Mouse (Mus musculus) olfactory bulb, adult 2 months (tissue): ENCODE results near the gene Khdrbs2.

Source experiments
- CTCF ChIP-seq: fragments of 200-500 bp; IDR thresholded peaks from 2 replicates; pipeline ENCODE4 v1.5.1; 2012; ENCODE audit warnings: low read depth, mild to moderate bottlenecking, low read length, moderate library complexity; ENCODE audit not compliant: insufficient read depth
- POLR2A ChIP-seq: fragments of 200-500 bp; IDR thresholded peaks from 2 replicates; pipeline ENCODE4 v1.6.1; 2012; ENCODE audit warnings: mild to moderate bottlenecking, low read depth, low read length, moderate library complexity; ENCODE audit not compliant: insufficient read depth

DNA sequence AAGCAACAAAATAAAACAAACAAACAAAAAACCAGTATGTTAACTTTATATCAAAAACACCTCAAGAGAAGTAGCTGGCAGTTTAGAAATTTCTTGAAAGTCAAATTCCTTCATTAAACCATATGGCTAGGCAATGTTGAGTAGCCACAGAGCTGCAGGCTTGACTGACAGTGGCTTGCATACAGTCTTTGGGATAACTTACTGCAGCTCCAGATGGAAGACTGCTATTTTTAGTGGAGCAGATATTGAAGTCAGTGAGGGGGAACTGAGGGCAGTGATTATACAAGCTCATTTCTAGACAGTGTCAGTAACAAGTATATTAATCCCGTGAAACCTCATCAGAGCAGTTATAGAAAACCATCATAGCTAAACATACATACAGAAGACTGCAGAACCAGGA lies 166.6 kb downstream of the Khdrbs2 start:
- TF ChIP-seq CTCF = no peak
- no peak for TF ChIP-seq POLR2A
